Mouse (Mus musculus) kidney, adult 9 months (tissue): ENCODE measurements around the gene Elmo3.
A peak's percentile ranks its signal among the peaks of the same experiment; 100 is the strongest.

ENCODE experiments used
- DNase-seq: peaks from one replicate; pipeline ENCODE4 v3.0.0; 2022

Elmo3 gene

DNA sequence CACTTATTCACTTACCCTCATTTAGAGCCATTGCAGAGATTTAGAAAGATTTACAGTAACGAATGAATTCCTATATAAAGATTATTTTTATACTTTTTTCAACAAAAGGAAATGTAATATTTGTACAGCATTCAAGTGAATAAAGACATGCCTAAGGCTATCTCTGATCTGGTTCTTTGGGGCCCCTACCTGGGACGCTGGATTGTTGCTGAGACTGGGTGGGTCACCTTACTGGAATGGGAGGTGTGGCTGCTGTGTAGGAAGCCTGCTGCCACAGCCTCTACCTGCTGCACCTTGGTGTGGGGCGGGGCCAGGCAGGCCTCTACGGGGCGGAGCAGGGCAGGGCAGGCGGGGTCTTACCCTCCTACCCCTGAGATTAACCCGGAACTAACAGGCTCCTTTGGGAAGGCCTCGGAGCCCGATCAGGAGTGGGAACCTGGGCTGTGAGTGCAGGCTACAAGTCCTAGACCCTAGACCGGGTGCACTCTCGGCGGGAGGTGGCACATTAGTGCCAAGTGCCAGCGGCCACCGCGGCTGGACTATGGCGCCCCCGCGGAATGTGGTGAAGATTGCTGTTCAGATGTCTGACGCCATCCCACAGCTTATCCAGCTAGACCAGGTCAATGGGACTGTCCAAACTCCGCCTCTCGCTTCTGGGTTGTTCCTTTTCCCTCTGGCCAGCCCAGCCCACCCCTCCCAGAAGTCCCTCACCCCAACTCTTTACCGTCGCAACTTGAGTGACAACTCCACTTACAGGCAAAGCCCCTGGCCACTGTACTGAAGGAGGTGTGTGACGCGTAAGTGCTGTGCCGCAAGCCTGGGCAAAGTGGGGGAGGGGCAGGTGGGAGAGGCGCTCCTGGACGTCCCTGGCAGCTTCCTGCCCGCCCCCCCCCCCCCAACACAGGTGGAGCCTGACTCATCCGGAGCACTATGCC lies at the start of gene Elmo3:
Elmo3 (plus strand) TSS at position 391 of the 935 bp plus-strand sequence.
- peak; percentile 94 for DNase-seq

- no peak for DNase-seq
Measured at GRCm38 (mm10) chr8:105257318-105258114, 47.9 kb upstream of the Elmo3 start.

- DNase-seq: no peak
Measured at GRCm38 (mm10) chr8:105258911-105259720, 46.3 kb upstream of the Elmo3 start.

- peak; percentile 55 for DNase-seq
Measured at GRCm38 (mm10) chr8:105259721-105260320, 45.6 kb upstream of the Elmo3 start.

- no peak for DNase-seq
Measured at GRCm38 (mm10) chr8:105260371-105261099, 44.9 kb upstream of the Elmo3 start.

GRCm38 (mm10) chr8:105261326-105261980 lies 43.9 kb upstream of the Elmo3 start:
- DNase-seq: no peak

DNA sequence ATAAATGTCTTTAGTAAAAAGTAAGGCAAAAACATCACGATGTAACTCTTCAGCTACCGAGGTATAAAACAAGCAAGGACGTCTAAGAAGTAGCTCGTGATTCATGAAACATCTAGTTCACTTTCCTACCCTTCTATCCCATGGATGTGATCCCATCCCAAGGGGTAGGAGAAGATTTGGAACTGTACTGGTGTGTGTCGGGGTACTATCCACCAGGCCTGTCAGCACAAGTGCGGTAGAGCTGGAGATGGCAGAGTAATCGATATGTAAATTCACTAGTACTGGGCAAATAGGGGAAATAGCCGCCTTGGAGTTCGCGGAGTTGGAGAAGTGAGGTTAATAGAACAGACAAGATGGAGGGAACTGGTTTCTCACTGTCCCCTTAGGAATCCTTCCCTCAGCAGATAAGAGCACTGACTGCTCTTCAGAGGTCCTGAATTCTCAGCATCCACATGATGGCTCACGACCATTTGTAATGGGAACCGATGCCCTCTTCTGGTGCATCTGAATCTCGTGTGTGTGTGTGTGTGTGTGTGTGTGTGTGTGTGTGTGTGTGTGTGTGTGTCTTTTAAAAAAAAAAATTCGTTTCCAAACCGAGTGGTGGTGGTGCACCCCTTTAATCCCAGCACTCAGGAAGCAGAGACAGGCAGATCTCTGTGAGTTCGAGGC lies 42.0 kb upstream of the Elmo3 start:
- no peak for DNase-seq

DNA sequence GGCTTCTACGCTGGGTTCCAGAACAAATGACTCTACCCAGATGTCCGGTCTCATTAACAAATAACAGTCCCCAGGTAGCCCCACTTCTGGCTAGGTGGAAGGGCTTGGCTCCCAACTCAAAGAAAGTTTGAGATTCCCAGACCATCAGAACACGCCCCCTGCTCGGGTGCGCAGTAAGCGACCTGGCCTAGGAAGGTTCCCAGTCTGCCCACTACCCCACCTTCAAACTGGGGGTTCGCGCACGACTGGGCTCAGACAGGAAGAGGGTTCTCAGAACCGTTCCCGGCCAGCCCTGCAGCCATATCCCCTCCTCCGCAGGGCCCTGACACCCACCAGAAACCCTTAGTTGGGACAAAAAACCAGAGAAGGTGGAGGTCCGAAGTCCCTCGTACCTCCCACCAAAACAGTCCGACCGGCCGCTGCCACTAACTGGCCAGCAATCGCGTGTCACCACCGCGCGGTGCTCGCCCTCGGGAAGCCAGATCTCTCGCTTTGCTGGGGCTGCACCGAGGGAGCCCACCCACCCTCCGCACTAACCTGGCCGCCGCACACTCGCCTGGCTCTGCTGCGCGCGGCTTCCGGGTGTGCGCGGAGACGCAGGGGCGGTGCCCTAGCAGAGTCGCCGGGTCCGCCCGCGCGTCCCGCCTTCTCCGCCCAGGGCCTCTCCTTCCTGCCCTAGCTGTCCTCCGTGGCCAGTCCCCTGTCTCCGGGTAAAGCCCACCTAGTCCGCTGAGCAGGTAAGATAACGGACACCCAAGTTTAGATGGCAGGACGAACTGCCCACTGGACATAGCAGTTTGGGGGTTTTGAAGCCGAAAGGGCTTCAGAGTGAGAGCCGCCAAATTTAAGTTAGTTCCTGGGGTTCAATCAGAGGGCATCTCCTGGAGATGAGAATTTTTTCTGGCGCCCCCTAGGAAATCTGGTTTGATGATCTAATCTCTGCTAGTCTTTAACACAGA lies 41.1 kb upstream of the Elmo3 start, which contains the start of the genes Tradd and Fbxl8:
Tradd (minus strand) TSS at position 586 of the 959 bp plus-strand sequence.
Fbxl8 (plus strand) TSS at position 625 of the 959 bp plus-strand sequence.
- DNase-seq: peak; percentile 79

- DNase-seq: peak; percentile 56
Measured at GRCm38 (mm10) chr8:105265128-105265527, 40.3 kb upstream of the Elmo3 start.

DNA sequence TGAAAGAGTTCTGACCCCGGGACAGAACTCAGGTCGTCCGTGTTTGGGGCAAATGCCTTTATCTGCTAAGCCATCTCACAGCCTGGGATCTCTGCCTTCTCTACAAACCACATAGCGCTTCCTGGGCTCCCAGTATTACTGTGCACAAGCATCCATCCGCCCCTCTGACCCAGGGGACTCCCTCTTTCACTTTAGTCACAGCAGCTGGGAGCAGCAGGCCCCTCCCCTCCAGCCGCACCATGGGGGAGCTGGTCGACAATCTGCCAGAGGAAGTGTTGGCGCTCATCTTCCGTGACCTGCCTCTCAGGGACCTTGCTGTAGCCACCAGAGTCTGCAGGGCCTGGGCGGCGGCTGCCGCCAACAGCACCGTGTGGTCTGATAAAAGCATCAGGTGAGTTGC lies 38.6 kb upstream of the Elmo3 start:
- no peak for DNase-seq

- DNase-seq: no peak
Measured at GRCm38 (mm10) chr8:105268342-105269074, 36.9 kb upstream of the Elmo3 start.

DNA sequence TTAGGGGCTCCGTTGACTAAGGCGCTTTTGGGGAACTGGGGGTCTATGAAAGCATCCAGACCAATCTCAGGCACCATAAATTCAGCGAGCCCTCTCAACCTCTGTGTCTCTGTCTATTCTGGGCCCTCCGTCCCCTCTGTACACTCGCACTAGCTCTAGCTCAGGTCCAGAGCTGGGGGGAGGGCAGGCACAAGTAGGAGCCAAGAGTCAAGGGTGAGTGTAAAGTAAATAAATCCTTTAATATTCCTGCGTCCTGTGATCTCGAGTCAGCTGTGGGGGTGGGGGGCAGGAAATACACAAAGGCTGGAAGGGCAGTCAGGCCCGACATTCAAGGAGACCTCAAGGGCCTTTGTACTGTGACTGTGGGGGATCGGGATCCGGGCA lies 36.3 kb upstream of the Elmo3 start:
- no peak for DNase-seq

DNA sequence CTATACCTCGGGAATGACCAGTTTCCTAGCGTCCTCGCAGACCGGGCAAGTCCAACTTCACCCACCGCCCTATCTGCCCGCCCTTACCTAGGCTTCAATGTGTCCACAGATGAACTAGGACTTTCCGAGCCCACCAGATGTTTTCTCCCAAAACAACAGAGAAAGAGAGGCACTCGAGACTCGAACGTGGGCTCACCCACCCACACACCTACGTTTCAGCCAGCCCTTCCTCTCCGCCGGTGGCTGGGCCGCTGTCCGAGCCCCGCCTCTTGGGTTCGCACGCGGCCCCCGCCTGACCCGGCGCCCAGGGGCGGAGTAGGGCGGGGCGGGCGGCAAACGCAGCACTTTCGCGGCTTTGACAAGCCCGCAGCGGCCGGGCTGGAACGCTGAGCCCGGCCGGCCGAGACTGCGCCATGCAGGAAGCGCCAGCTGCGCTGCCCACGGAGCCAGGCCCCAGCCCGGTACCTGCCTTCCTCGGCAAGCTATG lies 35.9 kb upstream of the Elmo3 start, which contains the start of gene Hsf4:
Hsf4 (plus strand) TSS at position 341 of the 487 bp plus-strand sequence.
- DNase-seq: peak; percentile 72

- DNase-seq: no peak
Measured at GRCm38 (mm10) chr8:105270101-105270915, 35.1 kb upstream of the Elmo3 start.

GRCm38 (mm10) chr8:105270916-105271186 lies 34.5 kb upstream of the Elmo3 start:
- no peak for DNase-seq

GRCm38 (mm10) chr8:105275387-105275786 lies 30.0 kb upstream of the Elmo3 start:
- no peak for DNase-seq

DNA sequence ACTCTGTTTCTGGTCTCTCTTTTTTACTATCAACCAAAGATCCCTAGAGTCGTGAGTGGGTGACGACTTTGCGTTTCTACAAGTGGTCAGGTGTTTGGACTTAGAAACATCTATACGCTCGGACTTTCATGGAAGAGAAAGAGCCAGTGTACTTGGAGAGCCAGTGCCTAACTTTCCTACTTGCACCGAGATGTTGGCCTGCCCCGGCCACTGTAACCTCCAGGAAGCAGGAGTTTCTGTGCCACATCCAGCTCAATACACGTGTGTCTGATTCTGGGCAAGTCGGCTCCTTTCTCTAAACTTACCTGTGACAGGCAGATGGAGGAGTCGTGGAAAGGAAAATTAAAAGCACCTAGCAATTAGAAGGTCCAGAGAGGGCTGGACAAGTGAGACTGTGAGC lies 29.6 kb upstream of the Elmo3 start, which contains the start of gene Nol3:
Nol3 (plus strand) TSS at position 301 of the 400 bp plus-strand sequence.
- no peak for DNase-seq
